Mouse (Mus musculus): ENCODE measurements around the gene Bex2.
"Not testable (repeated sequence)": the region's sequence is repeated elsewhere in the genome, so short reads cannot be mapped to it uniquely, and the experiment has no call there.

Bex2 gene

DNA sequence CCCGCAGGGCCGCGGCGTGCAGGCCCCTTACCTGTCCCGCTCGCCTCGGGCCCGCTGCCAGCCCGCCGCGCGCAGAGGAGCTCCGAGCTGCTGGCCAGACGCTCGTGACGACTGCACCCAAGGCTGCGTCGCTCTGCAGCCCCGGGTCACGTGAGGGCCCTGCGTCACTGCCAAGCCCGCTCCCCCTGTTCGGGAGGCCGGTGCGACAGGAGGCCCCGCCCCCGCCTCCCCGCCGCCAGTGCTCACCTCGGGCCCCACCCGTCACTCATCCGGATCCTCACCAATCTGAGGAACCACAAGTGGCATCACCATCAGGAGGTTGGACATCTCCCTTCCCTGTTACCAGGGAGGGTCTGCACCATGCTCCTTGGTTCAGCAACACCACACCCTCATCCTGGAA, at the start of gene Bex2:
Bex2 (minus strand) TSS at position 217 of the 400 bp plus-strand sequence.
- DNase-seq (ENCODE audit: low spot score): not testable (repeated sequence)

DNA sequence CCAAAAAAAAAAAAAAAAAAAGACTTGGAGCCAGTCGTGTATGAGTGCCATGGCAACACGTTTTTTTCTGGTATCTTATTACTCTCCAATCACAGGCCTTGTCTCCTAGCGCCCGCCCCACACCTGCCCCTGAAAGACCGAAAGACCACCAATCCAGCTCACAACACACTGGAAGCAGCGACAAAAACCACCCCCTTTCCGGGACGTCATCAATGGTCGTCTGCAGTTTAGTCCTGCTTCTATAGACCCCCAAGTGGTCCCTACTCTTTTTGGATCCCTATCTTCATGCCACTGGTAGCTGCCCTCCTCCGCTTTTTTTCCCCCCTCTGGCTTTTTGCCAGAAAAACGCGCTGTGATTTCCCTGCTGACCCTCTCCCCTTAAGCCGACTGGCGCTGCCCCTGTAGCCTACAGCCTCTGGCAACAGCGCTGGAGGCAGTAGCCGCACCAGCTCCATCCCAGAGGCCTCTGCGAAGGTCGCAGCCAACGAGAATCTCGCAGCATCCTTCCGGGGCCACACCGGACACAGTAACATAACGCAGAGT, 47.5 kb upstream of the Bex2 start:
- peak; percentile 3 for DNase-seq (ENCODE audit: low spot score)

DNA sequence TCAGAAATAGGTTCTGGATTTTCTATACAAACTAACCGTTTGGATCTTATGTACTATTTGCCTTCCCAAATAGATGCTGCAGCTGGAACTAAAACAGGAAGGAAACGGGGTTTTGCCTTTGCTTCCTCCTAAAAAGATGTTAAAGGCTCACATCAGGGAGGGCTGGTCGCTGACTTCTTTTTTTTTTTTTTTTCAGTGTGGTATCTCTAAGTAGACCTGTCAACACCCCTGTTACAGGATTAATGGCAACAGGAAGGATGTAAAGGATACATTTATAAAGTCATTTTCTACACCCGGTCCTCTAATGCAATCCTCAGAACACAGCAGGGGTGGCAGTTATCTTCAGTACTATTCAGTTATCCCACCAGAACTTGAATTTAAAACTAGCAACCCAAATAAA, 47.0 kb upstream of the Bex2 start:
- no peak for DNase-seq (ENCODE audit: low spot score)

DNA sequence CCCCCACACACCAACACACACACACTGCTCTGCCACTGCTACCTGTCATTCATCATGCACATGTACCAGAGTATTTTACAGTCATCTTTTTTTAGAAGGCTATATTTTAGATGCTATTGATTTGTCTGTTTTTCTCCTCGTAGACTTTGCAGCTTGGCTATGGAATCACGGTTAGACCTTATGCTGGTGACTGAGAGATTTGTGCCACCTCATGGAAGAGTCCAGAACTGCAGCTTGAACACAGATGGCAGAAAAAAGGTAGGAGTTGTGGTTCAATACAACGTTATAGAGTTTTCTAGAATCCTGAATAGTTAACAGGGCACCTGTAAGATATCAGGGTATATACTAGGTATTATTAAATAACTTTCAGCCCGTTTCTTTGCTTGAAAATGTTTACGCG, 39.9 kb upstream of the Bex2 start:
- peak; percentile 4 for DNase-seq (ENCODE audit: low spot score)

DNA sequence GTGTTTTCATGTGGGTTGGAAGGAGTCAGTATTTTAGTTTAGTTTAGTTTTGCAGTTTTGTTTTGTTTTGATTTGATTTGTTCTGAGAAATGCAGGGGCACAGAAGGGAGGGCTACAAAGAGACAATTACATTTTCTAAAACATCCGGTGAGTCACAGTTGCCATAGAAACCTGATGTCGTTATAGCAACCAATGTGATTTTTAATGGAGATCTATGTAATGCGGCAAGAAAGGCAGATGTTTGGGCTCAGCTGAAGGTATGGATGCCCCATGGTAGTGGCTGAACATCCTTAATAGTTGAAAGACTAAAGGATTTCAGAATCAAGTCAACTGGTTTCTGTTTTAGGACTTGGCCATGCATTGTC, 36.7 kb upstream of the Bex2 start:
- no peak for DNase-seq (ENCODE audit: low spot score)

DNA sequence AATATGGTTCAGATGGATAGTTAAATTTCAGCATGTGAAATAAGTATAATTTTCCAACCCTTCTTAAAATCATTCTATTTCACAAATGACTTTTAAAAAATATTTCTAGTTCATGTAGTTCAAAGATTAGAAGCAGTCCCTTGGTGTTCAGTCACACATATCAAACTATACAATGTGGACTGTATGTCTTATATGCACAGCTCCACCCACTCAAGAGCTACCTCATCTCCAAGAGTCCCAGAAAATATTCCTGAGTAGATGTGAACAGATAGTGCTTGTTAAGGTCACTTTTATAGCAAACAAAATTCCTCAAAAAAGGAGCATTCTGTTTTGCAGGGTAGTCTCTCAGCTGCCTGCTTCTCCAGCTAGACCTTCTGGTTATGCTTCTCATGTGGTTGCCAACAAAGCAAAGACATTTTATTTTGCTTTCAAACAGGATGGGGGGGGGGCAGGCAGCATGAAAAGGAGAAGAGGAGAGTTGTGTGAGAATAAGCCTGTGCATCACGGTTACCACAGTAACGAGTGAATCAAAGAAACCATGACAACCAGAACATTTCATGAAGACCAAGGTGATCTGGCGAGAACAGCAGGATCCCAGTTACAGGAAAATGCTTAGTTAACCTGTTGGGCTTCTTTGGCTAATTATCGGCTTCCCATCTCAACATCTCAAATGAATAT, 36.1 kb upstream of the Bex2 start:
- DNase-seq (ENCODE audit: low spot score): no peak

DNA sequence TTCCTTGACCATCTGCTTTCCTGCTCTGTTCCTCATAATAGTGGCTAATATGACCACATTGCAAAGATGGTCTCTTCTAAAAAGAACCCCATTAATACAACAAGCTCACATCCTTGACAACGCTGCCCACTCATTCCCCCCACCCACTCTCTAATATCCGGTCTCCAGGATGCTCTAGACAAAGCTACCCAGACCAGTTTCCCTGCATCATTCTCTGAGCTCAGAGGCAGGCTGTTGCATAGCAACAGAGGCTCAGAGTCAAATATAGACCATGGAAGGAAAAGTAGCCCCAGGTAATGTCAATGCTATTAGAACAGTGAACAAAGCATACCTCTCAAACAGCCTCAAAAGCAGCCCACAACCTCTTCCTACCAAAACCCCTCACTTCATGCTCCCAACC, 26.4 kb upstream of the Bex2 start:
- DNase-seq (ENCODE audit: low spot score): no peak

DNA sequence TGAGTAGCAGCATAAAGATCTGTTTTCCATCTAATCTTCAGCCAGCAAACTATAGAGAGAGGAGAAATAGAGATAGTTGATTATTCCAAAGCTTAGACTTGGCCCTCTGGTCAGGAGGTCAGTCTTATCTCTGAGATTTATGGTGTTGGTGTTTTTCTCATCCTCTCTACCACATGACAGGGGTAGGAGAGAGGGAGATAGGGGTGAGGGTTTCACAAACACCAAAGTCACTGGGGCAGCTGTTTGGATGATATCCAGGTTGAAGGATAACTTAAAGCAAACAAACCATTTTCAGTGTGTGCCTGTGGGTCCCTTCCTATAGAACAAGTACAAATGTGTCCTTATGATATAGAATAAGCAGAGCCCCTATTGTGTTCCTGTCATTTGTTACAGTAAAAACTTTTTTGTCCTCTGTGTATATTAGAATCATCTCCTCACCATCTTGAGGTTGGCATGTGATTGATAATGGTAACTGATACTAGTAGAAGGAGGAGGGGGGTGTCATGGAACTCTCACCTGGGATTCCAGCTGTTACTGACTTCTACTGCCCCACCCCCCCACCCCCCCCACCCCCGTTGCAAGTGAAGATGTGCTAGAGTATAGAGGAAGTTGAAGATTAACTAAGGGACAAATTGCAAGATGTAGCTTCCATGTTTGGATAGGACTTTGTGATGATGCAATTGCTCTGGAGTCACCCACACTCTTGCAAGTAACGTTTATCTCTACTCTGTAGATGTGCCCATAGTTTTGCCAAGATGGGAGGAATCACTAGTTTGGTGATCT, 24.7 kb upstream of the Bex2 start:
- DNase-seq (ENCODE audit: low spot score): no peak

DNA sequence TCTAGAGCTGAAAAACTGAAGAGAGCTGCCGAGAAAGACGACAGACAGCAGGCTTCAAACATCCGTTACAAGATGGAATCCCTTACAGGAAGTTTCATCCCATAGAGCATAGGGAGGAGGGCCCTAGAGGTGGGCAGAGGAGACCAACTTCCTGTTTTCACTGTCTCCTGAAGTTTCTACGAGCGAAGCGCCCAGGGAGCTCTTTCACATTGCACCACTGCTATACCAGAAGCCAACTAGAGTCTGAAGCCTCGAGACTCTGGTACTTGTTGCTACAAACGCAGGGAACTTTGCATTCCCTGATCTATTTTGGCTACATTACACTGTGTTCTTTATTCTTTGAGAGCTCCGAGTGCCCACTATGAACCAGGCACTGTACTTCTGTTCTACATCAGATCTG, 17.1 kb upstream of the Bex2 start, which contains the start of gene Nxf3:
Nxf3 (minus strand) TSS at position 101 of the 400 bp plus-strand sequence.
- no peak for DNase-seq (ENCODE audit: low spot score)

DNA sequence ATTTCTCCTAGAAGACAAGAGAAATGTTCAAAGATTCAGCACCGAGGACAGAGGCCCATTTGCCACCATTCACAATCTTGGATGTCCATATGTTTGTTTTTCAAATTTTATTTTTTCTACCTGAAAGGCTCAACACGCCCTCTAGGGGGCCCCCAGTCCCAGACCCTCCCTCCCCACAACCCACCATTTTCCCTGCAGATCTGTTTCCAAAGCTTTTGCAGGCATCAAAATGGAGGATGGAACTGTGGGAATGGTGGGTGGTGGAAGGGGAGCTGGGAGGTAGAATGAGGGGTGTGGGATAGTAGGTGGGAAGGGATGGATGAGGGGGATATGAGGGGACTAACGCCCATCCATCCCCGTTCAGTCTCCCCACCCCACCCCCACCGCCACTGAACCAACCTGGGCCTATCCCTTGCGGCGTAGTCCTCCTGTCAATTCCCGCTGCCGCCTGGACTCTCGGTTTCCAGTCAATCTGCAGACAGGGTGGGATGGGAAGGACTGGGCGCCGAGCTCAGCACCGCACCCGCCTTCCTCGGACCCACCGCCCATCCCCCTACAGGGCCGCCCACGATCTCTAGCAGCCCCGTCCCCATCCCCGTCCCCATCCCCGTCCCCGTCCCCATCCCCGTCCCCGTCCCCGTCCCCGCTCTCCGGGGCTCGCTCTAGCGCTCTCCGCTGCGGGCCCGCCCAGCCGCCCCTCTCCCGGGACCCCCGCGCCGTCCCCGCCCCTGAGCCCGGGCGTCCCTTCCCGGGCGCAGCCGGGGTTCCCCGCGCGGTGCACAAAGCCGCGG, 640 bp downstream of the Bex2 start:
- DNase-seq (ENCODE audit: low spot score): not testable (repeated sequence)

DNA sequence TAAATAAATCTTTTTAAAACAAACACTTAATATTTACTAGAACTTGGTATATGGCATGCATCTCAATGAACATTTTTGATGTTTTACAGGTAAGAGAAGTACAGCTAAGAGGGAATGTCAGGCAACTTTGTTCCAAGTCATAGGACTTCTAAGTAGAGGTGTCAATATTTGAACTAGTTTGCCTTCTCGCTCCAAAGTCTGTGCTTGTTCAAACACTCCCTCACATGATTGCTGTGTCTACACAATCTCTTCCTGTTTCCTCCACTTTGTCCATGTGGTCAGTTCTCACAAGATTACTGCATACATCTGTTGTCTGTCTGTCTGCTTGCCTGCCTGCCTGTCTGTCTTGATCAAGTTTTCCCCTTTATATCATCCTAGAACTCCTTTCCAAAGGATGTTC, 7.3 kb downstream of the Bex2 start:
- no peak for DNase-seq (ENCODE audit: low spot score)

DNA sequence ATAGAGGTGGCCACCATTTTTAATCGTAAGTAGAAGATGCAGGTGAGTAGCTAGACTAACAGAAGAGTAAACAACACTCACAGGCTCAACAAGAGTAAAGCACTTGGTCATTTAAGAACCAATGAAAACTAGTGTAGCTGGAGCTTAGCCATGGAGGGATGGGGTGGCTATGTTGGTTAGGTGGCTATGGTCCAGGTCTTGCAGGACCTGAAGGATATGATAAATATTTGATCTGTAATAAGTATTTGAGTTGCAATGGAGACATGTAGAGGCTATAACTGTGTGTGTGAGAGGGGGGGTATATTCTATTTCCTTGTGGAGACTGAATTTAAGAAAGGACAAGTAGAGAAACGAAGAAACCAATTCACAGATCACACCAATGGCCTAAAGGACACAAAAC, 16.8 kb downstream of the Bex2 start:
- DNase-seq (ENCODE audit: low spot score): no peak

DNA sequence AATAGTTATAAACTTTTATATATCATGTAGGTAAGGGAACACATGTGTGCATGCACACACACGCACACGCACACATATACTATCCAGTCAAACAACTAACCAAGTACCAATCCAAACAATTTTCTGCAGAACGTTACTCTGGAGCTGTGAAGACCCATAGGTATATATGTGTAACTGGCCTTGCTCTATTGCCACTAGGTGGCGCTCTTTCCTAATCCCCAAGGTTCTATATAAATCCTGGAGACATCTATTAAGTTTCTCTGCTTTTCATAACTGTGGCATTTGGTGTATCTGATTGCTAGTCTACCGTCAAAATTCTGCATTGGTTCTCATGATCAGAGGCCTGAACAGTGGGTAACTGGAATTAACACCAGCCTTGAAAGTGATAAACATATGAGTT, 20.5 kb downstream of the Bex2 start:
- peak; percentile 47 for DNase-seq (ENCODE audit: low spot score)

DNA sequence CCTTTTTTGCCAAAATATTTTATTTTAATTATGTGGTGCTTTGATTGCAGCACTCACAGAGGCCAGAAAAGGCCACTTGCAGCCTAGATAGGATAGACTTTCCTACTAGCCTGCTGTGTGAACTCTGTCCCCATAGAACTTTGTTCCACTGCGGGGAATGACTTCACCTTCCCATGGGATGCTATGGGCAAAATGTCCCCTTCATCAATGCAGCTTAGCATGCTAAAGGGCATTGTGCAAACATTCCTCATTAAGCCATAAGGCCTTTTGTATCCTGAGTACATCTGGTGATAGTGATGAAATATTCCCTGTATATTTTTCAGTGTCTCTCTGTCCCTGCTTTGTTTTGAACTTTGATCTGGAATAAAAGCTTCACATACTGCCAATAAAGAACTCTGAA, 24.3 kb downstream of the Bex2 start:
- no peak for DNase-seq (ENCODE audit: low spot score)

DNA sequence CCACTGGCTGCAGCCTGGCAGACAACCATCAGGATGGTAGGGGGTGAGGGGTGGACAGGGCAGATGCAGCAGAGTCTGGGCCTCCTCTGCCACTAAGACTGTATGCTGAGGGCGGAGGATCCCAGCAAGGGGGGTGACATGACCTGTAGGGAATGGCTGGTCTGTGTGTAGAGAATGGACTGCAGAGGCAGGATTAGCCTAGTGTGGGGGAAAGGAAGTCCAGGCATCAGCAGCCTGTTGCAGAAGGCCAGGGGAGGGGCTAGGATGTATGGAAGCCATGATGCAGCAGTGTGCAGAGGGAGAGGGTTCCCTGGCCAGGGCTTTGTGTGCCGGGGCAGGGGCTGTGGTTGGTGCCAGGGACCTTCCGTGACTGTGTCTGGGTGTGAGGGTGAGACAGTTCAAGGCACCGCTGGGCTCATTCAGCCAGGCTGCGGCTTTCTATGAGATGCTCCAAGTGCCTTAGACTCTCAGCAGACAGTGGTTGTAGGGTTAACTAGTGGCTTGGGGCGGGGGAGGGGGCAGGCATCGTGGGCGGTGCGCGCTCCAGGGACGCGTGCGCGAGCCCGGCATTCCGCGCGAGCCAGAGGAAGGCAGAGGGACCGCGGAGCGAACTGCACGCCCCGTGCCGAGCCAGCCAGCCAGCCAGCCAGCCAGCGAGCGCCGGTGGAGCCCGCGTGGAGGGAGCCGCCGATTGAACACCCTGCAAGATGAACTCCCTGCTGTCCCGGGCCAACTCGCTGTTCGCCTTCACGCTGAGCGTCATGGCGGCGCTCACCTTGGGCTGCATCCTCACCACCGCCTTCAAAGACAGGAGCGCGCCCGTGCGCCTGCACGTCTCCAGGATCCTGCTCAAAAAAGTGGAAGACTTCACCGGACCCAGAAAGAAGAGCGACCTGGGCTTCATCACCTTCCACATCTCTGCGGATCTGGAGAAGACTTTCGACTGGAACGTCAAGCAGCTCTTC, 35.0 kb downstream of the Bex2 start, which contains the start of gene Arxes1:
Arxes1 (plus strand) TSS at position 569 of the 965 bp plus-strand sequence.
- peak; percentile 10 for DNase-seq (ENCODE audit: low spot score)

DNA sequence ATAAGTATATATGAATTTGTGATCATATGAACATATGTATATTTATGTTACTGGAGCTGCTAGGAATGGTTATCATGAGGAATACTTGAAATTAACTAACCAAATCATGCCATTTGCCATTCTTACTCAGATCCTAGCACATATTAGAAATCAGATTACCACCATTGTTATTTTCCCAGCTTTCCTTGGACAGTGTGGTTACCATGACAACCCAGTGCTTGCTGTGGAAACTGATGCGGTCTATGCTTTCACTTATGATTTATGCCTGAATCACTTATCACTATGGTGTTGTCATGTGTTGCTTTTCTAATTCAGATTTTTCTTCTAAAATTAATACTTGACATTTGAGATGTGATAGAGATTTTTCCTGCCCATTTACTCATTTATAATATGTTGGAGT, 37.7 kb downstream of the Bex2 start:
- no peak for DNase-seq (ENCODE audit: low spot score)
